Mouse (Mus musculus) stomach, postnatal 0 days (tissue): ENCODE data around the gene Sass6.

Experiments used
- CTCF ChIP-seq: IDR thresholded peaks from 2 replicates; pipeline ENCODE4 v1.5.1; 2016; ENCODE audit warnings: antibody characterized with exemption, low read depth, mild to moderate bottlenecking, moderate library complexity
- EP300 ChIP-seq: optimal IDR thresholded peaks from 2 replicates; pipeline ENCODE3; 2016; ENCODE audit warnings: antibody characterized with exemption

- TF ChIP-seq CTCF: no peak
- no peak for TF ChIP-seq EP300
These were observed 38.2 kb downstream of the Sass6 start for GRCm38 (mm10) chr3:116632971-116633370.
